Mouse (Mus musculus): Measurements from ENCODE around the gene Ppp1r9a. TPM values are rescaled to one million over a fixed set of nuclear protein-coding genes. Genes with fewer than 3 reads are reported as not detected.

Gene Ppp1r9a
- polyA plus RNA-seq, 1 experiment from 2014 or later, result 49.3 TPM

DNA sequence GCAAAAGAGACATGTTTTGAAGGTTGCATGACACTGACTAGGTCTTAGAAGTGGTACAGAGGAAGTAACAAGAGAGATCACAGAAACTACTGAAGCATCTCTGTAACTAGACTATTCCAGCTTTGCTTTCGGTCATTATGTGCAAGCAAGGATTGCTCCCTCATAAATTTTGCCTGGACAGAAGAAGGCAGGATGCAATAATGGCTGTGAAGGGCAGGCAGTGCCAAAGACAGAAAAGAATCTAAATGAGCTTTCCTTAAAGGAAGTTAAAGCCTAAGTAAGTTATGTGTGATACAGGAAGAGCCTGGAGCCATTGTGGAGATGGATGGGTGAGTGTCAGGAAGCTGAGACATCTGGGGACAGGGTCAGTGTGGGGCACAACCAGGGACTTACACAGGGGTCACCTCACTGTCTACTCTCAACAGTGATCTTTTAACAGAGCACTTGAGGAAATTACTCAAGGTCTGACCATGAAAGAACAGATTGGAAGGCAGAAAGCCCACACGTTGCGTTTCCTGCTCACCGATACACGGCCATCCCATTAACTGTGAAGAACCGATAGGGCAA, 115.3 kb downstream of the Ppp1r9a start:
- ATAC-seq (ENCODE audit: low FRiP score, low TSS enrichment) (no peak), DNase-seq (no peak)
- Histone ChIP-seq H3K4me2 (ENCODE audit: low read length) (no peak overlapping the region), H3K4me3 (replicated peaks; ENCODE audit: low read depth, low read length) (no peak overlapping the region), H3K9me3 (ENCODE audit: control insufficient read depth, low read length) (no peaks in the 10 kb centered on the region), H3K4me1 (ENCODE audit: control insufficient read depth, insufficient read depth, low read length) (no peaks in the 10 kb centered on the region), H3K27ac (replicated peaks; ENCODE audit: low read depth, low read length) (no peak overlapping the region), H3K36me3 (ENCODE audit: control insufficient read depth, insufficient read depth, low read length) (no peaks in the 10 kb centered on the region), H3K9ac (replicated peaks; ENCODE audit: low read length) (no peak overlapping the region), H3K27me3 (ENCODE audit: control insufficient read depth, insufficient read depth, low read length) (no peaks in the 10 kb centered on the region)
- 90% methylated on average over 6 of the region's 6 CpGs for WGBS

DNA sequence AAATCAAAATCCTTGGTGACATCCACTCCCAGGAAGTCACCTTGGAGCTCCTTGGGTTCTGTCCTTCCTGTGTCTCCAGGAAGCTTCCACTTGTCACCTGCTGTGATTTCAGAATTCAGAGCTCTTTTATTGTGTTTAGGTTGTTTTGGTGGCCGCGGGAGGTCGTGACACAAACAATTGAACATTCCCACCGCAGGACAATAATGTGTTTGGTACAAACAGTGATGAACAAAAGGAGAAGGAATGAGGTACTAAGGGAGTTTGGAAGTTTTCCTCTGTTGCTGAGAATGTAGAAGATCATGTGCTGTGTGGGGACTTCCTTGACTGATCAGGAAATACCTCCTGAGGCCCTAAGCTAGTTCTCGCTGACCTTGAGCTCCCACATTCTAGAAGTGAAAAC, 116.5 kb downstream of the Ppp1r9a start:
- Histone ChIP-seq H3K4me1 (ENCODE audit: control insufficient read depth, insufficient read depth, low read length) (no peaks in the 10 kb centered on the region), H3K27ac (replicated peaks; ENCODE audit: low read depth, low read length) (no peak overlapping the region), H3K27me3 (ENCODE audit: control insufficient read depth, insufficient read depth, low read length) (no peaks in the 10 kb centered on the region), H3K9ac (replicated peaks; ENCODE audit: low read length) (no peak overlapping the region), H3K4me2 (ENCODE audit: low read length) (no peak overlapping the region), H3K4me3 (replicated peaks; ENCODE audit: low read depth, low read length) (no peak overlapping the region), H3K9me3 (ENCODE audit: control insufficient read depth, low read length) (no peaks in the 10 kb centered on the region), H3K36me3 (ENCODE audit: control insufficient read depth, insufficient read depth, low read length) (no peaks in the 10 kb centered on the region)
- WGBS, result 48% methylated on average over 5 of the region's 5 CpGs
- ATAC-seq (ENCODE audit: low FRiP score, low TSS enrichment) (no peak), DNase-seq (no peak)

DNA sequence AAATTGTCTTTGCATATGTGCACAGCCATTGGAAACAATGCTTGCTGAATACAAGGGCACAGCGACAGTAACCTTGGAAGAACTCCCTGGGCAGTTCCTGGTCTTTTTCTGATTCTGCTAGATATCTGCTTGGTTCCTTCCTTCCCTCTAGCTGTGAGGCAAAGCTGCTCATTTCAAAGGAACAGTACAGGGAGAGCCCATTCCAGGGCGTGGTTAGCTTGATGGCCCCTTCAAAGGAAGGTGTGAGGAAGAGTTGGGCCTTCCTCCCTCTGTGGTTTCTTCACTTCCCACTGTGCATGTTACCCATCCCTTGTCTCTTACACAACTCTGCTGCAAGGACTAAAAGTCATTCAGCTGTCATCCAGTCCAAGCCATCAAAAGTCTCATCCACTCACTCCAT, 117.3 kb downstream of the Ppp1r9a start:
- WGBS, result 85% methylated on average over 2 of the region's 2 CpGs
- Histone ChIP-seq H3K4me2 (ENCODE audit: low read length) (no peak overlapping the region), H3K9me3 (ENCODE audit: control insufficient read depth, low read length) (no peaks in the 10 kb centered on the region), H3K36me3 (ENCODE audit: control insufficient read depth, insufficient read depth, low read length) (no peaks in the 10 kb centered on the region), H3K4me3 (replicated peaks; ENCODE audit: low read depth, low read length) (no peak overlapping the region), H3K27ac (replicated peaks; ENCODE audit: low read depth, low read length) (no peak overlapping the region), H3K9ac (replicated peaks; ENCODE audit: low read length) (no peak overlapping the region), H3K27me3 (ENCODE audit: control insufficient read depth, insufficient read depth, low read length) (no peaks in the 10 kb centered on the region), H3K4me1 (ENCODE audit: control insufficient read depth, insufficient read depth, low read length) (no peaks in the 10 kb centered on the region)
- DNase-seq (no peak), ATAC-seq (ENCODE audit: low FRiP score, low TSS enrichment) (no peak)

DNA sequence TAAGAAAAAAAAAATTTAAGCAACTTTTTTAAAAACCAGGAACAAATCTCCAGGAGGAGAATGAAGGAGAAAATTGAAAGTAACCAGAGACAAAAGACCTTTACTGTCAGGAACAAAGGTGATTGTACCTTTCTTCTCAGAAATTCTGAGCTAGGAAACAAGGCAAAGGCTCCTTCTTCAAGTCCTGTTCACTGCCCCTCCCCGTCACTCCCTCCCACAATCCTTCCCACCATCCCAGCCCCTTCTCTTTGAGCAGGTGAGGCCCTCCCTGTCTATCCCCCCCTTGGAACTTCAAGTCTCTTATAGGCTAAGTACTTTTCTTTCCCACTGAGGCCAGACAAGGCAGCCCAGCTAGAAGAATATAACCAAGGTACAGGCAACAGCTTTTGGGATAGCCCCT, 117.8 kb downstream of the Ppp1r9a start:
- ATAC-seq (ENCODE audit: low FRiP score, low TSS enrichment) (no peak), DNase-seq (no peak)
- Histone ChIP-seq H3K4me3 (replicated peaks; ENCODE audit: low read depth, low read length) (no peak overlapping the region), H3K4me1 (ENCODE audit: control insufficient read depth, insufficient read depth, low read length) (no peaks in the 10 kb centered on the region), H3K9me3 (ENCODE audit: control insufficient read depth, low read length) (no peaks in the 10 kb centered on the region), H3K27me3 (ENCODE audit: control insufficient read depth, insufficient read depth, low read length) (no peaks in the 10 kb centered on the region), H3K27ac (replicated peaks; ENCODE audit: low read depth, low read length) (no peak overlapping the region), H3K36me3 (ENCODE audit: control insufficient read depth, insufficient read depth, low read length) (no peaks in the 10 kb centered on the region), H3K4me2 (ENCODE audit: low read length) (no peak overlapping the region), H3K9ac (replicated peaks; ENCODE audit: low read length) (no peak overlapping the region)
- 90% methylated on average over 1 of the region's 1 CpGs for WGBS

DNA sequence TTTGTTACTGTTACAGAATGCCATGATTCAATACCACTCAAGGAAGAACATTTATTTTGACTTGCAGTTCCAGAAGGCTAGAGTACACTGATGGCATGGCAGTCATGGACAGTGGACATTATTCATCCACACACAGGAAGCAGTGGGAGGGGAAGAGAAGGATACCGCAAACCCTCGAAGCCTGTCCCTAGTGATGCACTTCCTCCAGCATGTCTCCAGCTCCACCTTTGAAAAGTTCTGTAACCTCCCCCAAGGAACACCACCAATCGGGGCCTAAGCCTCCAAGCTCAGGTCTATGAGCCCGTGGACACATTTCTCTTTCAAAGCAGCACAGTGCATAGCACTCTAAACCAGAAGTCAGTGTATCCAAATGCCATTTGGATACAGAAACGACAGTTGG, 120.0 kb downstream of the Ppp1r9a start:
- H3K36me3 ChIP-seq (ENCODE audit: control insufficient read depth, insufficient read depth, low read length), result no peaks in the 10 kb centered on the region
- no peak overlapping the region for H3K4me3 ChIP-seq (replicated peaks; ENCODE audit: low read depth, low read length)
- no peak overlapping the region for H3K9ac ChIP-seq (replicated peaks; ENCODE audit: low read length)
- WGBS, result 91% methylated on average over 5 of the region's 5 CpGs
- H3K9me3 ChIP-seq (ENCODE audit: control insufficient read depth, low read length), result no peaks in the 10 kb centered on the region
- H3K4me2 ChIP-seq (ENCODE audit: low read length), result no peak overlapping the region
- 0 out of 2 replicates have a peak, but pooled peaks cover 7% of the 10 kb centered on the region for H3K4me1 ChIP-seq (ENCODE audit: control insufficient read depth, insufficient read depth, low read length)
- no peak overlapping the region for H3K27ac ChIP-seq (replicated peaks; ENCODE audit: low read depth, low read length)
- no peak for ATAC-seq (ENCODE audit: low FRiP score, low TSS enrichment)
- no peaks in the 10 kb centered on the region for H3K27me3 ChIP-seq (ENCODE audit: control insufficient read depth, insufficient read depth, low read length)
- no peak for DNase-seq

DNA sequence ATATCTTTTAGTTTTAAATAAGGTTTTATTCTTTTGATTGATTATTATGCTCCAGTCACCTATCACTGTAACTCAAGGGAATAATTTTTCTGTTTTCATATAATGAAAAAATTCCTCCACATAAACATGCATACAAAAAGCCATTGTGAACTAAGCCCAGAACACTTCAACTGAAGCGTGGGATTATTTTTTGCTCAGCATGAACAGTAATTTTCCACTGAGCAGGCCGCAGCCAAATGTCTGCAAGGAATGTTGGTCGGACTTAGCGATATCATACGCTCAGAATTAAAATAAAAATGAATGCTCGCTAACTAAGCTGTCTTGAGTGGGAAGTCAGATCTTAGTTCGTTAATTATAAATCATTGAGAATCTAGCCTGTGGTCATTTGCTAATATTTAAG, 122.2 kb downstream of the Ppp1r9a start:
- Histone ChIP-seq H3K27me3 (ENCODE audit: control insufficient read depth, insufficient read depth, low read length) (no peaks in the 10 kb centered on the region), H3K4me2 (ENCODE audit: low read length) (no peak overlapping the region), H3K9ac (replicated peaks; ENCODE audit: low read length) (no peak overlapping the region), H3K4me1 (ENCODE audit: control insufficient read depth, insufficient read depth, low read length) (0 out of 2 replicates have a peak, but pooled peaks cover 7% of the 10 kb centered on the region), H3K9me3 (ENCODE audit: control insufficient read depth, low read length) (no peaks in the 10 kb centered on the region), H3K4me3 (replicated peaks; ENCODE audit: low read depth, low read length) (no peak overlapping the region), H3K27ac (replicated peaks; ENCODE audit: low read depth, low read length) (no peak overlapping the region), H3K36me3 (ENCODE audit: control insufficient read depth, insufficient read depth, low read length) (no peaks in the 10 kb centered on the region)
- WGBS, result 74% methylated on average over 7 of the region's 7 CpGs
- DNase-seq (no peak), ATAC-seq (ENCODE audit: low FRiP score, low TSS enrichment) (no peak)

DNA sequence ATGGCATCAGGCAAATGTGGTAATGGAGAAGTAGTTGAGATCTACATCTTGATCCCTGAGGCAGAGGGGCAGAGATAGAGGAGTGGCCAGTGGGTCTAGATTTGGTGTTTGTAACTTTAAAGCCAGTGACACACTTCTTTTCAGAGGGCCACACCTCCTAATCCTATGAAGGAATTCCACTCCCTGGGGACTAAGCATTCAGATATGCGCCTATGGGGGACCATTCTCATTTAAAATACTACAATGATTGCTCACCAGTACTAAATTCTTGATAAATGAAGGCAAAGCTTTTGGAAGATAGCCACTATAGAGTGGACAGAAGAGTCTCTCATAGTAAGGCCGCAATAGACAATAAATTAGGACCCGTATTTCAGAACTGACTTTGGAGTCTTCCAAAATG, 124.1 kb downstream of the Ppp1r9a start:
- DNase-seq (no peak), ATAC-seq (ENCODE audit: low FRiP score, low TSS enrichment) (no peak)
- H3K27ac ChIP-seq (replicated peaks; ENCODE audit: low read depth, low read length), result no peak overlapping the region
- H3K9me3 ChIP-seq (ENCODE audit: control insufficient read depth, low read length), result no peaks in the 10 kb centered on the region
- no peaks in the 10 kb centered on the region for H3K27me3 ChIP-seq (ENCODE audit: control insufficient read depth, insufficient read depth, low read length)
- no peak overlapping the region for H3K4me2 ChIP-seq (ENCODE audit: low read length)
- H3K4me1 ChIP-seq (ENCODE audit: control insufficient read depth, insufficient read depth, low read length), result 0 out of 2 replicates have a peak, but pooled peaks cover 7% of the 10 kb centered on the region
- no peak overlapping the region for H3K9ac ChIP-seq (replicated peaks; ENCODE audit: low read length)
- H3K36me3 ChIP-seq (ENCODE audit: control insufficient read depth, insufficient read depth, low read length), result no peaks in the 10 kb centered on the region
- no peak overlapping the region for H3K4me3 ChIP-seq (replicated peaks; ENCODE audit: low read depth, low read length)
- 30% methylated on average over 3 of the region's 3 CpGs for WGBS

DNA sequence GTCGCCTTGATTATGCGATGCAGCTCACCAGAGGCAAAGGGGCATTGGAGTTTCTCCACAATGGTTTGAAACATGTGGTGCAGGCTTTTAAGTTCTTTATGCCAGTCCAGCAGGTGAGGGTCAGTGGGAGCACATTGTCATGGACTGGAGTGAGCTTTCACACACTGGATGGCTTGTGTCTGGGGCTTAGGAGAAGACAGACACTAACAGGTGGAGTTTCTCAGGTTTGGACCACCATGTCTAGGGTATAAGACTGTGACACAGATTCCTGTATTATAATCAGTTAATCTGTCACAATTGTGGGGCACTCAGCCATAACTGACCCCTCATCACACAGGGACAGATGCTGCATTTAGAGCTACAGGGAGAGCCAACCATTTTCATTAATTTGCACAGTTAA, 124.5 kb downstream of the Ppp1r9a start:
- no peaks in the 10 kb centered on the region for H3K9me3 ChIP-seq (ENCODE audit: control insufficient read depth, low read length)
- no peak overlapping the region for H3K27ac ChIP-seq (replicated peaks; ENCODE audit: low read depth, low read length)
- no peak overlapping the region for H3K9ac ChIP-seq (replicated peaks; ENCODE audit: low read length)
- 0 out of 2 replicates have a peak, but pooled peaks cover 7% of the 10 kb centered on the region for H3K4me1 ChIP-seq (ENCODE audit: control insufficient read depth, insufficient read depth, low read length)
- no peak overlapping the region for H3K4me3 ChIP-seq (replicated peaks; ENCODE audit: low read depth, low read length)
- DNase-seq, result no peak
- no peaks in the 10 kb centered on the region for H3K36me3 ChIP-seq (ENCODE audit: control insufficient read depth, insufficient read depth, low read length)
- no peaks in the 10 kb centered on the region for H3K27me3 ChIP-seq (ENCODE audit: control insufficient read depth, insufficient read depth, low read length)
- H3K4me2 ChIP-seq (ENCODE audit: low read length), result no peak overlapping the region
- 35% methylated on average over 2 of the region's 2 CpGs for WGBS
- ATAC-seq (ENCODE audit: low FRiP score, low TSS enrichment), result no peak

DNA sequence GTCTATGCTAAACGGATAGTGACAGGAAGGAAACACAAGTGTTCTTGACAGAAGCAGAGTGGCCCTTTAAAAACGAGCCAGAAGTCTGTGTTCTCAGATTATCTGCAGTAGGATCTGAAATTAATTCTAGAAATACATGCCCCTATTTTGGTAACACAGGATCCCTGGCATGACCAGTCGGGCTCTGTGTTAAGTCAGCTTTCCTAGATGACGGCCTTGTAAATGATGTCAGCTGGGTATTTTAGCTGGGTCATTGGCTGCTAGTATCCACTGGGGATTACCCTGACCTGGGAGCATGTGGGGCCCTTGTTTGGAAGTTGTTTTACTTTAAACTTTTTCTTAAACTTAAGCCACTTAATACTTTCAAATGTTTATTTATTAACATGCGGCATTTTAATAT, 125.1 kb downstream of the Ppp1r9a start:
- DNase-seq (no peak), ATAC-seq (ENCODE audit: low FRiP score, low TSS enrichment) (no peak)
- Histone ChIP-seq H3K27ac (replicated peaks; ENCODE audit: low read depth, low read length) (no peak overlapping the region), H3K9ac (replicated peaks; ENCODE audit: low read length) (no peak overlapping the region), H3K4me3 (replicated peaks; ENCODE audit: low read depth, low read length) (no peak overlapping the region), H3K9me3 (ENCODE audit: control insufficient read depth, low read length) (no peaks in the 10 kb centered on the region), H3K27me3 (ENCODE audit: control insufficient read depth, insufficient read depth, low read length) (no peaks in the 10 kb centered on the region), H3K36me3 (ENCODE audit: control insufficient read depth, insufficient read depth, low read length) (no peaks in the 10 kb centered on the region), H3K4me2 (ENCODE audit: low read length) (no peak overlapping the region), H3K4me1 (ENCODE audit: control insufficient read depth, insufficient read depth, low read length) (0 out of 2 replicates have a peak, but pooled peaks cover 7% of the 10 kb centered on the region)
- 47% methylated on average over 5 of the region's 5 CpGs for WGBS
